Mouse (Mus musculus): ENCODE data around the gene Mmp14. TPM values are rescaled to one million over a fixed set of nuclear protein-coding genes. Genes with fewer than 3 reads are reported as not detected.

The Mmp14 gene
- polyA plus RNA-seq, 1 experiment from 2014 or later: 45.1 TPM

- Histone ChIP-seq H3K4me3 (ENCODE audit: low read length) (peak within 1 kb of the TSS; percentile 52), H3K9ac (ENCODE audit: low read depth, low read length) (peak within 1 kb of the TSS; percentile 71), H3K27me3 (replicated peaks; ENCODE audit: control insufficient read depth, insufficient read depth, low read length) (no peaks in the 10 kb centered on the region), H3K27ac (ENCODE audit: low read depth, low read length) (peak within 1 kb of the TSS; percentile 71), H3K4me2 (ENCODE audit: low read length) (peak within 1 kb of the TSS; percentile 76), H3K36me3 (ENCODE audit: control insufficient read depth, insufficient read depth, low read length) (no peaks in the 10 kb centered on the region), H3K4me1 (ENCODE audit: control insufficient read depth, insufficient read depth, low read depth, low read length) (peaks cover 16% of the 10 kb centered on the region), H3K9me3 (ENCODE audit: control insufficient read depth, low read length) (no peaks in the 10 kb centered on the region)
- 1% methylated on average over 23 of the region's 23 CpGs for WGBS
- peak; percentile 91 for ATAC-seq
These were observed 44.8 kb downstream of the Mmp14 start, which contains the start of gene Rem2 for GRCm38 (mm10) chr14:54475941-54476844. TSS of gene Rem2 (plus strand) at chr14:54476100.

GRCm38 (mm10) chr14:54477172-54477909, 45.9 kb downstream of the Mmp14 start:
- Histone ChIP-seq H3K27me3 (replicated peaks; ENCODE audit: control insufficient read depth, insufficient read depth, low read length) (no peaks in the 10 kb centered on the region), H3K9me3 (ENCODE audit: control insufficient read depth, low read length) (no peaks in the 10 kb centered on the region), H3K4me3 (ENCODE audit: low read length) (peak overlapping the region; percentile 52), H3K27ac (ENCODE audit: low read depth, low read length) (peak overlapping the region; percentile 71), H3K4me1 (ENCODE audit: control insufficient read depth, insufficient read depth, low read depth, low read length) (peaks cover 16% of the 10 kb centered on the region), H3K36me3 (ENCODE audit: control insufficient read depth, insufficient read depth, low read length) (no peaks in the 10 kb centered on the region), H3K4me2 (ENCODE audit: low read length) (peak overlapping the region; percentile 76), H3K9ac (ENCODE audit: low read depth, low read length) (peak overlapping the region; percentile 71; the same call in 1 of the 2 replicates)
- no peak; the same call in 1 of the 2 replicates for ATAC-seq
- 56% methylated on average over 15 of the region's 15 CpGs for WGBS

GRCm38 (mm10) chr14:54479451-54479920, 48.1 kb downstream of the Mmp14 start:
- H3K9me3 ChIP-seq (ENCODE audit: control insufficient read depth, low read length): no peaks in the 10 kb centered on the region
- H3K27ac ChIP-seq (ENCODE audit: low read depth, low read length): no peak overlapping the region
- 4% methylated on average over 40 of the region's 40 CpGs for WGBS
- ATAC-seq: no peak
- H3K36me3 ChIP-seq (ENCODE audit: control insufficient read depth, insufficient read depth, low read length): no peaks in the 10 kb centered on the region
- no peaks in the 10 kb centered on the region for H3K27me3 ChIP-seq (replicated peaks; ENCODE audit: control insufficient read depth, insufficient read depth, low read length)
- H3K4me1 ChIP-seq (ENCODE audit: control insufficient read depth, insufficient read depth, low read depth, low read length): peaks cover 16% of the 10 kb centered on the region
- peak overlapping the region; percentile 59 for H3K4me2 ChIP-seq (ENCODE audit: low read length)
- H3K4me3 ChIP-seq (ENCODE audit: low read length): peak overlapping the region; percentile 35
- H3K9ac ChIP-seq (ENCODE audit: low read depth, low read length): peak overlapping the region; percentile 60

GRCm38 (mm10) chr14:54480673-54481072, 49.3 kb downstream of the Mmp14 start:
- no peak overlapping the region for H3K4me3 ChIP-seq (ENCODE audit: low read length)
- H3K9ac ChIP-seq (ENCODE audit: low read depth, low read length): no peak overlapping the region
- WGBS: 60% methylated on average over 6 of the region's 6 CpGs
- no peaks in the 10 kb centered on the region for H3K9me3 ChIP-seq (ENCODE audit: control insufficient read depth, low read length)
- no peak overlapping the region for H3K27ac ChIP-seq (ENCODE audit: low read depth, low read length)
- no peak for ATAC-seq
- no peaks in the 10 kb centered on the region for H3K27me3 ChIP-seq (replicated peaks; ENCODE audit: control insufficient read depth, insufficient read depth, low read length)
- H3K4me2 ChIP-seq (ENCODE audit: low read length): no peak overlapping the region
- H3K36me3 ChIP-seq (ENCODE audit: control insufficient read depth, insufficient read depth, low read length): no peaks in the 10 kb centered on the region
- H3K4me1 ChIP-seq (ENCODE audit: control insufficient read depth, insufficient read depth, low read depth, low read length): peaks cover 15% of the 10 kb centered on the region

- WGBS: 86% methylated on average over 8 of the region's 8 CpGs
- H3K27ac ChIP-seq (ENCODE audit: low read depth, low read length): no peak overlapping the region
- peaks cover 13% of the 10 kb centered on the region for H3K4me1 ChIP-seq (ENCODE audit: control insufficient read depth, insufficient read depth, low read depth, low read length)
- no peak overlapping the region for H3K4me3 ChIP-seq (ENCODE audit: low read length)
- no peak overlapping the region for H3K4me2 ChIP-seq (ENCODE audit: low read length)
- no peaks in the 10 kb centered on the region for H3K9me3 ChIP-seq (ENCODE audit: control insufficient read depth, low read length)
- H3K36me3 ChIP-seq (ENCODE audit: control insufficient read depth, insufficient read depth, low read length): no peaks in the 10 kb centered on the region
- no peak for ATAC-seq
- H3K9ac ChIP-seq (ENCODE audit: low read depth, low read length): no peak overlapping the region
- H3K27me3 ChIP-seq (replicated peaks; ENCODE audit: control insufficient read depth, insufficient read depth, low read length): no peaks in the 10 kb centered on the region
These were observed 50.0 kb downstream of the Mmp14 start for GRCm38 (mm10) chr14:54481402-54481801.

GRCm38 (mm10) chr14:54482498-54482897, 51.1 kb downstream of the Mmp14 start:
- WGBS: 47% methylated on average over 9 of the region's 9 CpGs
- no peak overlapping the region for H3K9ac ChIP-seq (ENCODE audit: low read depth, low read length)
- H3K27me3 ChIP-seq (replicated peaks; ENCODE audit: control insufficient read depth, insufficient read depth, low read length): no peaks in the 10 kb centered on the region
- no peaks in the 10 kb centered on the region for H3K9me3 ChIP-seq (ENCODE audit: control insufficient read depth, low read length)
- no peaks in the 10 kb centered on the region for H3K36me3 ChIP-seq (ENCODE audit: control insufficient read depth, insufficient read depth, low read length)
- H3K4me1 ChIP-seq (ENCODE audit: control insufficient read depth, insufficient read depth, low read depth, low read length): peaks cover 7% of the 10 kb centered on the region
- no peak for ATAC-seq
- no peak overlapping the region for H3K4me2 ChIP-seq (ENCODE audit: low read length)
- H3K4me3 ChIP-seq (ENCODE audit: low read length): no peak overlapping the region
- H3K27ac ChIP-seq (ENCODE audit: low read depth, low read length): no peak overlapping the region

GRCm38 (mm10) chr14:54485899-54486298, 54.5 kb downstream of the Mmp14 start:
- no peak for ATAC-seq
- 90% methylated on average over 7 of the region's 7 CpGs for WGBS

GRCm38 (mm10) chr14:54487732-54488131, 56.3 kb downstream of the Mmp14 start:
- Histone ChIP-seq H3K4me2 (ENCODE audit: low read length) (no peak overlapping the region), H3K27ac (ENCODE audit: low read depth, low read length) (no peak overlapping the region), H3K9me3 (ENCODE audit: control insufficient read depth, low read length) (no peaks in the 10 kb centered on the region), H3K36me3 (ENCODE audit: control insufficient read depth, insufficient read depth, low read length) (no peaks in the 10 kb centered on the region), H3K4me1 (ENCODE audit: control insufficient read depth, insufficient read depth, low read depth, low read length) (no peaks in the 10 kb centered on the region), H3K9ac (ENCODE audit: low read depth, low read length) (no peak overlapping the region), H3K4me3 (ENCODE audit: low read length) (no peak overlapping the region), H3K27me3 (replicated peaks; ENCODE audit: control insufficient read depth, insufficient read depth, low read length) (no peaks in the 10 kb centered on the region)
- 71% methylated on average over 2 of the region's 2 CpGs for WGBS
- ATAC-seq: no peak

More at GRCm38 (mm10) chr14:54485899-54486298, 54.5 kb downstream of the Mmp14 start:
- no peaks in the 10 kb centered on the region for H3K9me3 ChIP-seq (ENCODE audit: control insufficient read depth, low read length)
- H3K9ac ChIP-seq (ENCODE audit: low read depth, low read length): no peak overlapping the region
- no peak overlapping the region for H3K27ac ChIP-seq (ENCODE audit: low read depth, low read length)
- H3K4me1 ChIP-seq (ENCODE audit: control insufficient read depth, insufficient read depth, low read depth, low read length): no peaks in the 10 kb centered on the region
- H3K4me2 ChIP-seq (ENCODE audit: low read length): no peak overlapping the region
- no peaks in the 10 kb centered on the region for H3K27me3 ChIP-seq (replicated peaks; ENCODE audit: control insufficient read depth, insufficient read depth, low read length)
- no peak overlapping the region for H3K4me3 ChIP-seq (ENCODE audit: low read length)
- H3K36me3 ChIP-seq (ENCODE audit: control insufficient read depth, insufficient read depth, low read length): no peaks in the 10 kb centered on the region

GRCm38 (mm10) chr14:54488350-54488749, 56.9 kb downstream of the Mmp14 start:
- H3K4me2 ChIP-seq (ENCODE audit: low read length): no peak overlapping the region
- no peaks in the 10 kb centered on the region for H3K36me3 ChIP-seq (ENCODE audit: control insufficient read depth, insufficient read depth, low read length)
- H3K4me3 ChIP-seq (ENCODE audit: low read length): no peak overlapping the region
- no peak overlapping the region for H3K9ac ChIP-seq (ENCODE audit: low read depth, low read length)
- no peaks in the 10 kb centered on the region for H3K27me3 ChIP-seq (replicated peaks; ENCODE audit: control insufficient read depth, insufficient read depth, low read length)
- no peaks in the 10 kb centered on the region for H3K9me3 ChIP-seq (ENCODE audit: control insufficient read depth, low read length)
- H3K27ac ChIP-seq (ENCODE audit: low read depth, low read length): no peak overlapping the region
- ATAC-seq: no peak
- no peaks in the 10 kb centered on the region for H3K4me1 ChIP-seq (ENCODE audit: control insufficient read depth, insufficient read depth, low read depth, low read length)
